Mouse (Mus musculus): ENCODE results near the gene Nr6a1. TPM values are rescaled to one million over a fixed set of nuclear protein-coding genes. Genes with fewer than 3 reads are reported as not detected.

The Nr6a1 gene
- total RNA-seq (2014; fragmentation: Nextera tagmentation) (12.0 and 14.6 TPM in 2 replicates), total RNA-seq (2017) (3.3 and 7.7 TPM in 2 replicates), polyA plus RNA-seq (2012) (0.68 and 0.81 TPM in 2 replicates)

GRCm38 (mm10) chr2:38927115-38927979 lies at the start of gene Nr6a1:
Gene Nr6a1, minus strand, starts transcription at chr2:38927688.
- no peaks in the 10 kb centered on the region for H3K36me3 ChIP-seq (replicated peaks)
- peak within 1 kb of the TSS; percentile 64 for H3K4me3 ChIP-seq (ENCODE audit: low read depth, low read length)
- ATAC-seq (ENCODE audit: extremely low read depth, insufficient number of reproducible peaks, low FRiP score, poor library complexity, severe bottlenecking): no peak
- DNase-seq (ENCODE audit: low spot score): peak; percentile 72
- peaks cover 25% of the 10 kb centered on the region for H3K4me1 ChIP-seq (ENCODE audit: insufficient read depth, low read depth, low read length)
- no peaks in the 10 kb centered on the region for H3K9me3 ChIP-seq (replicated peaks)
- peaks cover 46% of the 10 kb centered on the region for H3K27me3 ChIP-seq (ENCODE audit: insufficient read depth, low read length)
- TF ChIP-seq CTCF (IDR thresholded peaks at IDR 0.05; ENCODE audit: low read depth, low read length) (peak; percentile 62; the same call in 1 of the 2 replicates), TAL1 (conservative IDR thresholded peaks at IDR 0.05; ENCODE audit: low read depth, low read length) (no peak), POLR2AphosphoS5 (IDR thresholded peaks at IDR 0.05; ENCODE audit: insufficient replicate concordance, low read depth, low read length) (no peak), GATA1 (IDR thresholded peaks at IDR 0.05; ENCODE audit: borderline replicate concordance, low read length) (no peak), GATA2 (IDR thresholded peaks at IDR 0.05; ENCODE audit: borderline replicate concordance, low read depth, low read length) (no peak)

DNA sequence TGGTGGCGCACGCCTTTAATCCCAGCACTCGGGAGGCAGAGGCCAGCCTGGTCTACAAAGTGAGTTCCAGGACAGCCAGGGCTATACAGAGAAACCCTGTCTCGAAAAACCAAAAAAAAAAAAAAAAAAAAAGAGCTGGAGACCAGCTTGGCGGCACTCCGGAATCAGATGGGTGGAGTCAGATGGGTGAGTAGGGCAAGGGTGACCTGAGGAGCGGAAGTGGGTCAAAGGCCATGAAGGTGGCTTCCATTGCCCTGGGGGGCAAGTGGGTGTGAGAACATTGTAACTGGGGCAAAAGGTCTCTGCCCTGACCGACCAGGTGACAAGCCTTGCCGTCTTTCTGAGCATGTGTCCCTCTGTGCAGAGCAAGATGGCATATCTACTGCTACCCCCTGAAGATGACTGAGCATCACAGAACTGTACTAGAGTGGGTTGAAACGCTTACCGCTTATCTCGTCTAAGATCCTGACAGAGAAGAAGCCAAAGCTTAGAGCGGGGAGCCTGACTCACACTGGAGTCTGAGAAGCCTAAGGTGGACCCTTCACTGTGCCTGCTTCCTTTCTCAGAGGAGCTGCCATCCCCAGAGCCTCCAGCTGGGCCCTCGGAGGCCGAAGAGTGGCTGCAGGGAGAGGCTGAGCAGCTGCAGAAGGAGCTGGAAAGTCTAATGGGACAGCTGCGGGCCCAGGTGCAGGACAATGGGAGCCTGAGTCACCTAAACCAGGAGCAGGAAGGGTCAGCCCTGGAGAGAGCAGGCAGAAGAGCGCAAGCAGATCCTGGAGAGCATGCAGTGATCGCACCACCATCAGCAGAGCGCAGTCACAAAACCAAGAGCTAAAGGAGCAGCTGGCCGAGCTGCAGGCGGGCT lies 48.7 kb upstream of the Nr6a1 start:
- DNase-seq (ENCODE audit: low spot score): no peak
- TF ChIP-seq GATA1 (IDR thresholded peaks at IDR 0.05; ENCODE audit: borderline replicate concordance, low read length) (no peak), TAL1 (conservative IDR thresholded peaks at IDR 0.05; ENCODE audit: low read depth, low read length) (no peak), GATA2 (IDR thresholded peaks at IDR 0.05; ENCODE audit: borderline replicate concordance, low read depth, low read length) (no peak), CTCF (IDR thresholded peaks at IDR 0.05; ENCODE audit: low read depth, low read length) (no peak), POLR2AphosphoS5 (IDR thresholded peaks at IDR 0.05; ENCODE audit: insufficient replicate concordance, low read depth, low read length) (no peak)
- H3K4me3 ChIP-seq (ENCODE audit: low read depth, low read length): no peak overlapping the region
- ATAC-seq (ENCODE audit: extremely low read depth, insufficient number of reproducible peaks, low FRiP score, poor library complexity, severe bottlenecking): no peak
- H3K36me3 ChIP-seq (replicated peaks): no peaks in the 10 kb centered on the region
- H3K4me1 ChIP-seq (ENCODE audit: insufficient read depth, low read depth, low read length): no peaks in the 10 kb centered on the region
- H3K9me3 ChIP-seq (replicated peaks): no peaks in the 10 kb centered on the region
- H3K27me3 ChIP-seq (ENCODE audit: insufficient read depth, low read length): peaks cover 37% of the 10 kb centered on the region

DNA sequence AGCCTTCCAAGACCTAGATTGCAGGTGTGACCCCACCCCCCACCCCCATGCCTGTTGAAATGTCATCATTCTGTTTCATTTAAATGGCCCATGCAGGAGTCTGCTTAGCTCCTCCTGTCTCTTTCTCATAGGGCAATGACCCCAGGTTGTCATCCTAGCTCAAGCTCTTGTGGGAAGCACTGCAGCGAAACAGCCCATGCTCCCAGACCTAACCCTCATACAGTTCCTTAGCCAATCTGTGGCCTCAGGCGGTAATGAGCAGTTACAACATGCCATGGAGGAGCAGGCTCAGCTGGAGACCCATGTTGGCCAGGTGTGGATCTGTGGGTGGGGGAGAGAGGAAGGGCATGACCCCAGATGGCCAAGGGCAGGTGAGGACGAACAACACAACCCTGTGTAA lies 47.7 kb upstream of the Nr6a1 start:
- no peak for ATAC-seq (ENCODE audit: extremely low read depth, insufficient number of reproducible peaks, low FRiP score, poor library complexity, severe bottlenecking)
- Histone ChIP-seq H3K9me3 (replicated peaks) (no peaks in the 10 kb centered on the region), H3K4me3 (ENCODE audit: low read depth, low read length) (no peak overlapping the region), H3K27me3 (ENCODE audit: insufficient read depth, low read length) (peaks cover 32% of the 10 kb centered on the region), H3K36me3 (replicated peaks) (no peaks in the 10 kb centered on the region), H3K4me1 (ENCODE audit: insufficient read depth, low read depth, low read length) (0 out of 2 replicates have a peak, but pooled peaks cover under 1% of the 10 kb centered on the region)
- DNase-seq (ENCODE audit: low spot score): no peak
- no peak for TF ChIP-seq GATA1 (IDR thresholded peaks at IDR 0.05; ENCODE audit: borderline replicate concordance, low read length)
- TF ChIP-seq TAL1 (conservative IDR thresholded peaks at IDR 0.05; ENCODE audit: low read depth, low read length): no peak
- TF ChIP-seq CTCF (IDR thresholded peaks at IDR 0.05; ENCODE audit: low read depth, low read length): no peak
- no peak for TF ChIP-seq GATA2 (IDR thresholded peaks at IDR 0.05; ENCODE audit: borderline replicate concordance, low read depth, low read length)
- TF ChIP-seq POLR2AphosphoS5 (IDR thresholded peaks at IDR 0.05; ENCODE audit: insufficient replicate concordance, low read depth, low read length): no peak

GRCm38 (mm10) chr2:38974171-38974570 lies 46.7 kb upstream of the Nr6a1 start:
- H3K27me3 ChIP-seq (ENCODE audit: insufficient read depth, low read length): peaks cover 30% of the 10 kb centered on the region
- no peak for ATAC-seq (ENCODE audit: extremely low read depth, insufficient number of reproducible peaks, low FRiP score, poor library complexity, severe bottlenecking)
- no peaks in the 10 kb centered on the region for H3K36me3 ChIP-seq (replicated peaks)
- no peak overlapping the region for H3K4me3 ChIP-seq (ENCODE audit: low read depth, low read length)
- peaks cover 7% of the 10 kb centered on the region; the same call in 1 of the 2 replicates for H3K4me1 ChIP-seq (ENCODE audit: insufficient read depth, low read depth, low read length)
- no peak for TF ChIP-seq CTCF (IDR thresholded peaks at IDR 0.05; ENCODE audit: low read depth, low read length)
- TF ChIP-seq GATA1 (IDR thresholded peaks at IDR 0.05; ENCODE audit: borderline replicate concordance, low read length): no peak
- no peak for TF ChIP-seq TAL1 (conservative IDR thresholded peaks at IDR 0.05; ENCODE audit: low read depth, low read length)
- no peak for TF ChIP-seq GATA2 (IDR thresholded peaks at IDR 0.05; ENCODE audit: borderline replicate concordance, low read depth, low read length)
- no peak for TF ChIP-seq POLR2AphosphoS5 (IDR thresholded peaks at IDR 0.05; ENCODE audit: insufficient replicate concordance, low read depth, low read length)
- no peak for DNase-seq (ENCODE audit: low spot score)
- no peaks in the 10 kb centered on the region for H3K9me3 ChIP-seq (replicated peaks)

DNA sequence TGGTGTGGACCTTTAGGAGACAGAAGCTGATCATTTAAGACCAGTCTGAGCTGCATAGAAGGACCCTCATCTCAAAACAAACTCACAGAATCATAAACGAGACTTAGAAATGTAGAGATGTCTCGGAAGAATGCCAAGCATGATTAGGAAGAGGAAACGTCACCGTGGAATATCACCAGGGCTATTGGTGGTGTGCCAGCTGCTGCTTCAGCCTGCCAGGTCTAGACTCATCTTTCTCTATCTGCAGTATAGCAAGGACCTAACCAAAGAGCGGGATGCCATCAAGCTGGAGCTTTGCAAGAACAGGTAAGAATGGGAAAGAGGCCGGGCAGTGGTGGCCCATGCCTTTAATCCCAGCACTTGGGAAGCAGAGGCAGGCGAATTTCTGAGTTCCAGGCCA lies 46.2 kb upstream of the Nr6a1 start:
- H3K9me3 ChIP-seq (replicated peaks): no peaks in the 10 kb centered on the region
- DNase-seq (ENCODE audit: low spot score): no peak

More for the DNA sequence above, 46.2 kb upstream of the Nr6a1 start:
- Histone ChIP-seq H3K36me3 (replicated peaks) (no peaks in the 10 kb centered on the region), H3K4me3 (ENCODE audit: low read depth, low read length) (no peak overlapping the region), H3K4me1 (ENCODE audit: insufficient read depth, low read depth, low read length) (peaks cover 7% of the 10 kb centered on the region; the same call in 1 of the 2 replicates), H3K27me3 (ENCODE audit: insufficient read depth, low read length) (peaks cover 31% of the 10 kb centered on the region)
- TF ChIP-seq POLR2AphosphoS5 (IDR thresholded peaks at IDR 0.05; ENCODE audit: insufficient replicate concordance, low read depth, low read length): no peak
- no peak for TF ChIP-seq GATA2 (IDR thresholded peaks at IDR 0.05; ENCODE audit: borderline replicate concordance, low read depth, low read length)
- TF ChIP-seq TAL1 (conservative IDR thresholded peaks at IDR 0.05; ENCODE audit: low read depth, low read length): no peak
- TF ChIP-seq CTCF (IDR thresholded peaks at IDR 0.05; ENCODE audit: low read depth, low read length): no peak
- no peak for TF ChIP-seq GATA1 (IDR thresholded peaks at IDR 0.05; ENCODE audit: borderline replicate concordance, low read length)
- ATAC-seq (ENCODE audit: extremely low read depth, insufficient number of reproducible peaks, low FRiP score, poor library complexity, severe bottlenecking): no peak
